Mouse (Mus musculus) ovary, adult 18-20 months (tissue): ENCODE results near the gene Gm15294.

Experiments
- DNase-seq: peaks from one replicate; pipeline ENCODE4 v3.0.0; 2022; ENCODE audit warnings: low spot score, mixed read lengths

The Gm15294 gene

DNA sequence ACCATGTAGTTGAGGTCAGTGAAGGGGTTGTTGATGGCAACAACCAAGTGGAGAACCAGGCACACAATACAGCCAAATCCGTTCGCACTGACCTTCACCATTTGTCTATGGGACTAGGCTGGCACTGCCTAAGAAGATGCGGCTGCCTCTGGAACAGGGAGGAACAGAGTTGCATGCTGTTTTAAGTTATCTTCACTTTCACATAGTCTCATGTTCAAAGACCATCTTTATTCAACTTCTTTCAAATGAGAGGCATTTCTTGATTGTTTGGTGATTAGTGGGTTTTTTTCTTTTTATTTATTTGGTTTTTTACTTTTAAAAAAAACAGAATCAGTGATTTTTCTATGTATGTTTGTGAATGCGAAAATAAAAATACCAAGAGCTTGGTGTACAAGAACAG lies at the start of gene Gm15294:
Gene Gm15294, minus strand, starts transcription at position 101 of the 400 bp plus-strand sequence.
- no peak for DNase-seq

DNA sequence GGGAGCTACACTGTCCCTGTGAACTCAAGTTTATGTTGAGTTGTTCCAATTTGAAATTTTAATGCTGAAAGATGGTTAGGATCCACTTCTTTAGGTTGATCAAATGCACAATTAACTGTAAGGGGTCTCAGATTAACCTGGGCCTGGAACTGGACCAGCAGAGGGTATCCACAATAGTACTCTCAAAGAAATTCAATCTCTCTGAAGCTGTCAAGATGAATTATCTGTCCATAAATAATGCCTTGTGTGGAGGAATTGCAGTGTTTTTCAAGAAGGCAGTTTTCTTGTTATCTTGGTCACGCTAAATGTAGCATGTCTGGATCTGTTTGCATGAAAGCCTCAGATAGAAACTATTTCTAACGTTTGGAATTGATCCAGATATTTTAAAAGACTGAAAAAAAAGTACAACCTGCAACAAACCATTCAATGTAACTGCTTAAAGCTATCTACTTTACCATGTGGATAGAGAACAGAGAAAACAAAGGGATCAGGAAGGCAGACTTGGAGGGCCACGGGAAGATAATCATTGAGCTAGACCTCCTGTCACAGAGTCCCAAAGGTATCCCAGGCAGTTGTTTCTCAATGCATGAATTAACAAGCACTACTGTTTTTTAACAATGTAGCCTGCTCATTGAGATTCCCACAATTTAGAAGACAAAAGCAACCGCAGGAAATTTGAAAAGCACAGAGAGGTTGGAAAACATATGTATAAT lies 9.5 kb upstream of the Gm15294 start:
- DNase-seq, result no peak

DNA sequence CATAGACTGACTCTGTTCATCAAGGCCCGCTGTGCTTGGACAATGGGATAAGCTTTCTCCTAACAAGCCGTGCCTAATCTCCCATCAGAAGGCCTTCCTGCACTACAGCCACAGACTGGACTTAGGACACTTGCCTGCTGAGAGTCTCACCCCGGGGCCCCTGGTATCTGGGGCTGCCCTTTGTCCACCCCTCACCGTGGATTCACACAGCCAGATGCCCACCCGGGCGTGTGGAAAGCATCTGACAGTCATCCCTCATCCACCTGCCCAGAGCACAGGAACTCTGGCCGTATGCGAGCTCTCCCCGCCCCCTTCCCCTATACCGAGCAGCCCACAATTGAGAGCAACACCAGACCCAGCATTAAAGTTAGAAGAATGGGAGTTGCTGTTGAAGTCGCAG lies 1.0 kb downstream of the Gm15294 start:
- no peak for DNase-seq

DNA sequence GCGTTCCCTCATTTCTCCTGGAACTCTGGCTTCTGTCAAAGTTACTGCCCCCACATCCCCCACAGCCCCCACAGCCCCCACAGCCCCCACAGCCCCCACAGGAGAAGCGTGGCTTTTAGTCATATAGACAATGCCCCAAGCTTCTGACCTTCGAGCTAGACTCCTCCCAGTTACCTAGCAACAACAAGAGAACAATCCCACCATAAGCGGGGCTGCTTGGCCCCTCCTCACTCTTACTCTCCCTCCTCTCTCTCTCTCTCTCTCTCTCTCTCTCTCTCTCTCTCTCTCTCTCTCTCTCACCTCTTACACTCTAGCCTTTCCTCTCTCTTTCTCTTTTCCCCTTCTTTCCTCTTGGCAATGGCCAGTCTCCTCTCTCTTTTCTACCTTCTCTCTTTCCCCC lies 1.4 kb downstream of the Gm15294 start:
- no peak for DNase-seq

DNA sequence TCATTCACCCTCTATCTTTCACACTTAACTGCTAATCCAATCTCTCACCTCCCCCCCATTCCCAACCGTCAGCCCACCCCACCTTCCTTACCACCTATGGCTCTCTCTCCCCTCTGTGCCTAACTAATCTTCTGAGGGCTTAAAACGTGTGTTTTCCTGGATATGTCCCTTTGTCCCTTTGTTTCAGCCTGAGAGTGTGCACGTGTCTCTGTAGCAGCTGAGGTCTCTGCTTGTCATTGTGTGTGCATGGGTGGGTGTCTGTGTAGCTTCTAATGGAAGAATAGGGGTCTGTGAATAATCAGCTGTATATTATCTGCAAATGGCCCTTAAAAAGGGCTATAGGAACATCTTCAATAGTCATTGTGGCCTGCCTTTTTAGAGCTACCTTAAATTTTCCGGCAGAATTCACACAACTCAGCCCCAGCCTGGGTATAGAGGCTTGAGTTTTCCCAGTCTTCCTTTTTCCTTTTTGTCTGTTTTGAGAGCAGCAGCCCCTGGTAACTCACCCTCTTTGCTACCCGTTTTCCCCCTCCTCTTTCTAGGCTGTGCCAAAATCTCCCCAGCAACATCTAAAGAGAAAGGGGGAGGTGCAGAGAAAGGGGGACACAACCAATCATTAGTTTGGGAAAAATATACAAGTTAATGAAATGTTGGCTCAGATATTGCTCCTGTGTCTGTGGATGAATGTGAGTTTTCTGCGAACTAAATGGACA lies 19.2 kb downstream of the Gm15294 start:
- DNase-seq, result no peak
